Mouse (Mus musculus): ENCODE data around the gene B4galnt2.

DNA sequence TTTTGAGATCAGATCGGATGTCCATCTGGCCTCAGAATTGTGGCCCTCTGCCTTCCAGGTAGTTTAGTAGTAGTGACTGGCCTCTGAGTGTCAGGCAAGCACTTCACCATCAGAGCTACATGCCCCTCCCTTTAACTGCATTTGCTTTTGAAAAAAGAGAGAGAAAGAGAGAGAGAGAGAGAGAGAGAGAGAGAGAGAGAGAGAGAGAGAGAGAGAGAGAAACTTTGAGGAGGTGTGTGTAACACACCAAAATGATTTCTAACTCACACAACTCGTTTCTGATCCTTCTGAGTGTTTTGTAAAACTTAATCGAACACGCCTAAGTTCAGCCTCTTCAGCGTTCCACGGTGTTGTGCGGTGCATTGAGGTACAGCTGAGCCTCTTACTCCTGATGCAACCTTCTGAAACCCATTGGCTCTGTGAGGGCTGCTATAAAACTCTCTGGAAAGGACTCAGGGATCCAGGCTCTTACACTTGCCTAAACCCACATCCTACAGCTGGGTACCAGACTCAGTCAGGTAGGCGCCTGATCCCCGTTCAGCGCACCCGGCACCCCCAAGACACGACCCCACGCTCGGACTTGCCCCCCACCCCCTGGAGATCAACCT lies 628 bp downstream of the B4galnt2 start:
- TF ChIP-seq GATA1 (IDR thresholded peaks at IDR 0.05; ENCODE audit: low read length) = no peak
- no peak for TF ChIP-seq TAL1 (IDR thresholded peaks at IDR 0.05; ENCODE audit: low read length)

Measured in erythroblast, embryonic 14.5 days (primary cell).